Mouse (Mus musculus) heart, postnatal 0 days (tissue): ENCODE measurements at regions not wholly inside any gene's neighbourhood (a gene's known extent, or its start where the extent isn't known, plus 50 kb on each side); places are given as distances from the start of the nearest gene placed in this dataset.

ENCODE experiments used
- CTCF ChIP-seq: IDR thresholded peaks from 2 replicates; pipeline ENCODE4 v1.5.1; 2016; ENCODE audit warnings: antibody characterized with exemption, control low read depth, low read depth
- EP300 ChIP-seq: IDR thresholded peaks from 2 replicates; pipeline ENCODE4 v1.6.1; 2016; ENCODE audit warnings: antibody characterized with exemption, low read depth

DNA sequence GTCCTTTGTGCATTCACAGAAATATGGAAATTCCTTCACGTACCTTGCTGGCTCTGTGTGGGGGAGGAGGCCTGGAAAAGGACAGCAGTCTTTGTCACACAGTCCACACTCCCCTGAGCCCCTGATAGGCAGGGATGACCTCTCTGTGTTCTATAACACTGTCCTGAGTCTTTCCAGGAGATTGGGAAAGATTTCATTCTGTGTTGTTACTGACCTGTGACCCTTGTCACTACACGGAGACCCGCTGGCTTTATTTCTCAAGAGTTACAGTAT lies 221.3 kb upstream of the Irx1 start:
- TF ChIP-seq CTCF (no peak), EP300 (no peak)
